Mouse (Mus musculus) inflammation-experienced regulatory T-cells, adult 6 months (primary cell): ENCODE results near the gene Krtcap2. TPM values are rescaled to one million over a fixed set of nuclear protein-coding genes. Genes with fewer than 3 reads are reported as not detected.

Experiments used
- ATAC-seq: one replicate; pipeline ENCODE4 v1.8.0; 2017
- polyA plus RNA-seq, 3 experiments: library from polyadenylated mRNA; unstranded; fragments of 100-300 nt; shearing (Covaris generic); gene quantifications; one replicate each; pipeline ENCODE4 v1.2.1; 2017

Krtcap2 gene
- polyA plus RNA-seq, 3 experiments from 2014 or later = 271 to 458 (median 303) TPM

DNA sequence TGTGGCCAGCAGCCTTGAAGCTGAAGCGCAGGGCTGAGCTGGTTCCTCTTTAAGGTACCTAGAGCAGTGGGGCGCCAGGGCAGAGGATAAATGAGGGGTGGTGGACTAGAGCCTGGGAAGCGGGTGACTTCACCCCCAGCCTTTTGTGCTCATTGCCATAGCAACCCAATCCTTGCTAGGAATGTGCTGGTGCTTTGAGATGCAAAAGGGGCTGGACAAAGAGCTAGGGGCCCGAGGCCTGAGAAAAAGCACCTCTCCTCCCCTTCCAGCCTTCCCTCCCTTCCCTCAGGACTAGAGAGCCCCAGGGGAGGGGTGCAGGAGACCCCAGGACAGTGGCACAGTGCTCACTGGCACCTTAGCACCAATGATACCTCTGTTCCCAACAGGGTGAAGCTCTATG lies 19.8 kb upstream of the Krtcap2 start:
- ATAC-seq = no peak

DNA sequence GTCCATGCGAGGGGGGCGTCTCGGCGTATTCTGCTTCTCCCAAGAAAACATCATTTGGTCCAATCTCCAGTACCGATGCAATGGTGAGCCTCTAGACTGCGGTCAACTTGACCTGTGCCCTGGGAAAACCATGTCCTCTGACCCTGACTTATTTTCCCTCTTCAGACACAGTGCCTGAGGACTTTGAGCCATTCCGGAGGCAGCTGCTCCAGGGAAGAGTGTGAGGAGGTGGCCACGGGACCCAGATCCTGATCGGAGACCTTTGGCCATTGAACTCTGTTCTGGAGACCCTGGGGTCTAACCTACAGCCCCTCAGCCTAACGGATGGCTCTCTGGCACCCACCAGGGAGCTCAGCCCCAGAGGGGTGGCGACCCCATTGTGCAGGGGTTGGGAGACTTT lies 19.4 kb upstream of the Krtcap2 start:
- ATAC-seq = no peak

DNA sequence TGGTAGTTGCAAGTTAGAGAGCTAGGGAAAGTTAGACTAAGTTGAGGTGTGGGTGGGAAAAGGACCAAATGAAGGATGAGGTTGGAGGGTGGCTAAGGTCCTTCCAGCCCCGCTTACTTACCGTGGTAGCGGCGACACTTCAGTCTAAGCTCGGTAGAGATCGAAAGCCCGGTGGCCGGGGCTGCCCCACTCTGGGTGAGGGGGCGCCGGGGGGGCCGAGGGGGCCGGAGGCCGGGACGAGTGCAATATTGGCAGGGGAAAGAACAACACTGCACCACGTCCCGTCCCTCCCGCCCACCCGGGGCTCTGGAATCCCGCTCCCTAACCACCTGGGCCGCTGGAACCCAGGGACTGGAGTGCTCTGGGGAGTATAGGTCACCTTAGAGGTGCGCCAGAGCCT lies 18.9 kb upstream of the Krtcap2 start, which contains the start of gene Mtx1:
TSS of gene Mtx1 (minus strand) at position 189 of the 400 bp plus-strand sequence.
- no peak for ATAC-seq

- ATAC-seq = peak; percentile 51
Measured at GRCm38 (mm10) chr3:89227307-89228179, 18.2 kb upstream of the Krtcap2 start.

- peak; percentile 51 for ATAC-seq
Measured at GRCm38 (mm10) chr3:89228180-89228549, 17.6 kb upstream of the Krtcap2 start.

GRCm38 (mm10) chr3:89228836-89229235 lies 16.9 kb upstream of the Krtcap2 start, which contains the start of gene Muc1:
Muc1 (plus strand) TSS chr3:89229057.
- no peak for ATAC-seq

- ATAC-seq = no peak
Measured at GRCm38 (mm10) chr3:89229276-89229675, 16.5 kb upstream of the Krtcap2 start.

DNA sequence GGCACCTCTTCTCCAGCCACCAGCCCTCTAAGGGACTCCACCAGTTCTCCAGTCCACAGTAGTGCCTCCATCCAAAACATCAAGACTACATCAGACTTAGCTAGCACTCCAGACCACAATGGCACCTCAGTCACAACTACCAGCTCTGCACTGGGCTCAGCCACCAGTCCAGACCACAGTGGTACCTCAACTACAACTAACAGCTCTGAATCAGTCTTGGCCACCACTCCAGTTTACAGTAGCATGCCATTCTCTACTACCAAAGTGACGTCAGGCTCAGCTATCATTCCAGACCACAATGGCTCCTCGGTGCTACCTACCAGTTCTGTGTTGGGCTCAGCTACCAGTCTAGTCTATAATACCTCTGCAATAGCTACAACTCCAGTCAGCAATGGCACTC lies 15.2 kb upstream of the Krtcap2 start:
- ATAC-seq = no peak

DNA sequence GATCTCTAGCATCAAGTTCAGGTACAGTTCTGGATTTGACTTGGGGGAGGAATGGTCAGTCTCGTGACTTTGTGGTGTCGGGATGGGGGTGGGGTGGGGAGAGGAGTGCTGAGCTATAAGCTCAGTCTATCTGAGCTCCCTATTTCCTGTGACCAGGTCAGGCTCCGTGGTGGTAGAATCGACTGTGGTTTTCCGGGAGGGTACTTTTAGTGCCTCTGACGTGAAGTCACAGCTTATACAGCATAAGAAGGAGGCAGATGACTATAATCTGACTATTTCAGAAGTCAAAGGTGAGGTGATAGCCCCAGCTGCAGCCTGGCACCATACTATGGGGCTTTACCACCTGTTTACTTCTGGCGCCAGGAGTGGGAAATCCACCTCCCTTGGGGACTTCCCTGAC lies 14.4 kb upstream of the Krtcap2 start:
- peak; percentile 64 for ATAC-seq

- no peak for ATAC-seq
Measured at GRCm38 (mm10) chr3:89231772-89232275, 13.9 kb upstream of the Krtcap2 start.

DNA sequence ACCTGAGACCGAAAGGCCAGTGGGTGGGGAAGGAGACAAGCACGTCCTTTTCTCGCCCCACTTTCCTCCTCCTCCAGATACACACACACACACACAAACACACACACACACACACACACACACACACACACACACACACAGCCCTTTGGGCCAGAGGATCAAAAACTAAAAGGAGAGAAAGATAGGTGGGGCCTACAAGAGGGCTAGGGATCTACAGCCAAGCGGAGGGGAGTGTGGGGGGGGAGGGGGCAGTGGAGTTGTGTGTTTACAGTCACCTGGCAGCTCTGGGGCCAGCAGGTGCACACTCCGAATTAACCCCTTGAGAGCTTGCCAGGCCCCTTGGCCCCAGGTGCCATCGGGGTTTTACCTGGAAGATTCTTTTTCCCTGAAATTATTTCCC lies 13.2 kb upstream of the Krtcap2 start:
- ATAC-seq = no peak

- ATAC-seq = no peak
Measured at GRCm38 (mm10) chr3:89233562-89234110, 12.1 kb upstream of the Krtcap2 start.

DNA sequence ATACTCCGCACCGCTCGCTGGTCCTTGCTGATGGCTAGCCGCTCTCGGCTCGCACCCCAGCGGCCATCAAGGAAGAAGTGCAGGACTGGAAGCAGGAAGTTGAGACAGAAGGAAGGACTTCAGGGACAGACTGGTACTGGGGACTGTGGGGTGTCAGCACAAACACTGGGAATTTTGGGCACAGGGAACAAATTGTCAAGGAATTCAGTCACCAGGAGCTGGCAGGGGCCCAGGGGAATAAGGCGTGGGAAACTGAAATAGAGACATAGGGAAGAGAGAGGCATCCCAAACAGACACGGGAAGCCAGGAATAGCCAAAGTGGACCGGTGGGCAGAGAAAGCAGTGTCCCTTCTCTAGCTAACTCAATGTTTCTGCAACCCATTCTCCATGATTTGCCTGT lies 9.2 kb upstream of the Krtcap2 start:
- no peak for ATAC-seq

GRCm38 (mm10) chr3:89237682-89238081 lies 8.1 kb upstream of the Krtcap2 start:
- no peak for ATAC-seq

- ATAC-seq = no peak
Measured at GRCm38 (mm10) chr3:89238494-89238893, 7.3 kb upstream of the Krtcap2 start.

DNA sequence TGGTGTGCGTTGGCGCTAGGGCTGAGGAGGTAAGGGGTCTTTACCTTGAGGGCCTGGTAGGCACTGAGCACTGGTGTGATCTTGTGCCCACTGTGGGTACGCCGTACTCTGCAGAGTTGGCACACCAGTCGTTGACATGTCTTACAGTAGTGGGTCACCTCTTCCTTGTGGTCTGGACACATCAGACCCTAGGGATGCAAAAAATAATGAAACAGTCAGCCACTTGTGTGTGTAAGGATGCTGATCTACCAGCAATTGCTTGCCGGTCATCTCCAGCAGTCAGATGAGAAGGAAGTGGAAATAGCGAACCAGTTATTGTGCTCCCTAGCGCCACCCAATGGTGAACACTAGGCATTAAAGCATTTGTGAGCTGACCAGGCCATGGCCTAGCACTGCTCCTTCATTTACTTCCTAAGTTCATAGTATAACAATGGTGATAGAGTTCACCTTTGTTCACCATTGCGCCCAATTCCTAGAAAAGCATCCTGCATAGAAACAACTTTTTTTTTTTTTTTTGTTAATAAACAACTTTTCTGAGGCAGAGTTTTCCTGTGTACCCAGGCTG lies 3.4 kb upstream of the Krtcap2 start:
- no peak for ATAC-seq

DNA sequence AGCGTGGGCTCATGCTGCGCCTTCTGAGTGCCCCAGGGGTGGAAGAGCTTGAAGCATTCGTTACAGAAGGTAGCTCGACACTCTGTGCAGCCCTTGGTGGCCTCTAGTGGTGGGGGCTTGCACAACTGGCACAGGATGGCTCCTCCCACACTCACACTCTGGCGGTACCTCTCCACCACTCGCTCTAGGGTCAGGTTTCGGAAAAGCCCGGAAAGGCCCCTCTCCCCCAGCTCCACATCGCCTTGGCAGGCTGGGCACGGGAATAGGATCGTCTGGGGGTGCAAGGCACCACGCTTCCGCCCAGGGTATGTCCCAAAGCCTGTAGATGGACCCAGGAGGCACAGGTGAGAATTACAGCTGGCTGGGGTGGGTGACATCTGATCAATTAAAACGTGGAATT lies 2.2 kb upstream of the Krtcap2 start:
- no peak for ATAC-seq

GRCm38 (mm10) chr3:89244158-89244981 lies 1.4 kb upstream of the Krtcap2 start:
- ATAC-seq = no peak

DNA sequence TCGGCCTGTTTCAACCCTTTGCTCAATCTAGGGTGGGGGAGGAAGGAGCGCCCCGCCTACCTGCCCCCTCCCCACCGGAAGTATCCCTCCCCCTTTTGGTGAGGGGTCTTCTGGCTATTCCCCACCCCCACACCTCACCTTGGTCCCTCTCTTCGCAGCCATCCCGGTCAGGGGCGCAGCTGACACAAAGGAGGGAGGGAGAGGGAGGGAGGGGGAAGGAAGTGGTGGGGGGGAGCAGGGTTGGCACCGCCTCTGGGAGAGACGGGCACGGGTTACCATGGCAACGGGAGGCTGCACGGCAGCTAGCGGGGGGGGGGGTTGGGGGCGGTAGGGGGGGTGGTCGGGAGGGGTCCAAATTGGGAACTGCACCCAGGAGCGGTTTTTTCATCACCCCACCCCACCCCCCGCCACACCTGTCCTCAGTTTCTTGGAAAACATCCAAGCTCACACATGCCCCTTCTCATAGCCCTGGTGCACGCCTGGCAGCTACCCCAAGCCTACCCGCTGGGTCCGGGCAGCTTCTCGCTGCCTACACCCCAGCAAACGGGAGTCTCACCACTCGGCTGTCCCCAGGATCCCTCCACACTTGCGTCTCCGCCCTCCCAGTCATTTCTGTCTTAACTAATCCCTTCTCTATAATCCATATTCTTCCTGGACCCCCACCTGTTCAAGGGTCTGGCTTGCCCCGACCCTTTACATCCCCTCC lies 631 bp upstream of the Krtcap2 start:
- no peak for ATAC-seq

DNA sequence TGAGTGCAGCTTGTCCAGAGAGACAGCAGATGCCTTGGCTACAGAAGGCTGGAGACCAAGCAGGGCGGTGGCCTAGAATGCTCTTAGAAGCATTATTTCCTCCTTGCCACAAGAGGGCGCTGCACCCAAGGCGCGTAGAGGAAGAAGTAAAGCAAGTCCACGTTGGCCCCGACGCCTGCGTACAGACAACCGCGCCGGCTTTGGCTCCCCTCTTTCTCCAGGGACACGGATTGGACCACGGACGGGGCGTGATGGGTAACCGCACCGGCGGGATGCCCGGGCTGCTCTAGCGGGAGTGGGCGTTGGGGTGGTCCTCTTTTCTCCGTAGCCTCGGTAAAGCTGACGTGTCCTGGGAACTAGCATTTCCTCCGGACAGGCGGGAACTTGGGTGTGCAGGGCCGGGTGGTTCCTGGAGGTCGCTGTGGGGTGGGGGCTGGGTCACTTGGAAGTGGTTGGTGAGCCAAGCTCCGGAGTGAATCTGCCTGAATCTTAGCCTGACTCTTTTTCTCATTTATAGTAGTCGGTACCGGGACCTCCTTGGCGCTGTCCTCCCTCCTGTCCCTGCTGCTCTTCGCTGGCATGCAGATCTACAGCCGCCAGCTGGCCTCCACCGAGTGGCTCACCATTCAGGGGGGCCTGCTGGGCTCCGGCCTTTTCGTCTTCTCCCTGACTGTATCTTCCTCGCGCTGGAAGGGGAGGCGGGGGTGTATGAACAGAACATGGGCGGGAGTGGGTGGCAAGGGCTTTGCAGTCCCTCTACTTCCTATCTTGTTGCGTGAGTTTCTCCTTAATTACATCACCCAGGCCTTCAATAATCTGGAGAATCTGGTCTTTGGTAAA lies 715 bp downstream of the Krtcap2 start, which contains the start of gene Trim46:
TSS of gene Trim46 (minus strand) at position 49 of the 840 bp plus-strand sequence.
- peak; percentile 80 for ATAC-seq

DNA sequence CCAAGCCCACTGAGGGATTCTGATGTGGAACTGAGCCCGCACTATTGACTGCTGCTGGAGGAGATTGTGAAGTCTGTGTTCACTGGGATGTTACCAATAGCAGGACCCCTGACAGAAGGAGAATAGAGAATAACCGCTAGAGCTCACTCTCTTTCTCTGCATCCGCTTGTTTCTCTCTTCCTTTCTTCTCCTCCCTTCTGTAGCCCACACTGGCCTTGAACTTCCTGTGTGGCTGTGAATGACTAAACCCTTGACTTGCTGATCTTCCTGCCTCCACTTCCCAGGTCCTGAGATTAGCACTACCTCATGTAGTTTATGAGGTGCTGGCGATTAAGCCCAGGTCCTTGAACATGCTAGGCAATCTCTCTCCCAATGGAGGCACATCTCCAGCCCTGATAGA lies 1.7 kb downstream of the Krtcap2 start:
- no peak for ATAC-seq
